Mouse (Mus musculus): Measurements from ENCODE around the gene Bclaf3. TPM values are rescaled to one million over a fixed set of nuclear protein-coding genes. Genes with fewer than 3 reads are reported as not detected.
"Not testable (repeated sequence)": the region's sequence is repeated elsewhere in the genome, so short reads cannot be mapped to it uniquely, and the experiment has no call there.

The Bclaf3 gene
- polyA plus RNA-seq, 1 experiment from 2014 or later = 25.8 TPM

- H3K9ac ChIP-seq = peak overlapping the region; percentile 62
- H3K36me3 ChIP-seq = no peaks in the 10 kb centered on the region
- peak; percentile 91 for ATAC-seq (ENCODE audit: insufficient number of reproducible peaks, insufficient read depth, low FRiP score, low TSS enrichment)
- H3K4me3 ChIP-seq = peak overlapping the region; percentile 61
- no peaks in the 10 kb centered on the region for H3K4me1 ChIP-seq
- peak overlapping the region; percentile 50 for H3K4me2 ChIP-seq (replicated peaks)
- H3K9me3 ChIP-seq = no peaks in the 10 kb centered on the region
- peaks cover 2% of the 10 kb centered on the region; the same call in 1 of the 2 replicates for H3K27me3 ChIP-seq
- peak overlapping the region; percentile 82 for H3K27ac ChIP-seq
- 26% methylated on average over 34 of the region's 38 CpGs for WGBS
These were observed 5.9 kb downstream of the Bclaf3 start for GRCm38 (mm10) chrX:159532427-159532810.

- H3K27me3 ChIP-seq = peaks cover 2% of the 10 kb centered on the region; the same call in 1 of the 2 replicates
- no peaks in the 10 kb centered on the region for H3K9me3 ChIP-seq
- peak overlapping the region; percentile 50 for H3K4me2 ChIP-seq (replicated peaks)
- no peaks in the 10 kb centered on the region for H3K36me3 ChIP-seq
- no peaks in the 10 kb centered on the region for H3K4me1 ChIP-seq
- peak overlapping the region; percentile 82 for H3K27ac ChIP-seq
- H3K4me3 ChIP-seq = peak overlapping the region; percentile 61
- peak; percentile 70 for ATAC-seq (ENCODE audit: insufficient number of reproducible peaks, insufficient read depth, low FRiP score, low TSS enrichment)
- WGBS = 20% methylated on average over 40 of the region's 56 CpGs
- H3K9ac ChIP-seq = peak overlapping the region; percentile 62
These were observed 6.4 kb downstream of the Bclaf3 start for GRCm38 (mm10) chrX:159532811-159533462.

- Histone ChIP-seq H3K36me3 (no peaks in the 10 kb centered on the region), H3K27ac (no peak overlapping the region), H3K9me3 (no peaks in the 10 kb centered on the region), H3K4me3 (no peak overlapping the region), H3K4me1 (no peaks in the 10 kb centered on the region), H3K27me3 (peaks cover 3% of the 10 kb centered on the region; the same call in 1 of the 2 replicates), H3K9ac (no peak overlapping the region), H3K4me2 (replicated peaks) (no peak overlapping the region)
- 88% methylated on average over 18 of the region's 18 CpGs for WGBS
- no peak for ATAC-seq (ENCODE audit: insufficient number of reproducible peaks, insufficient read depth, low FRiP score, low TSS enrichment)
These were observed 15.4 kb downstream of the Bclaf3 start for GRCm38 (mm10) chrX:159541936-159542335.

GRCm38 (mm10) chrX:159547093-159547492 is 20.6 kb downstream of the Bclaf3 start:
- 92% methylated on average over 5 of the region's 5 CpGs for WGBS

GRCm38 (mm10) chrX:159584738-159585137 is 58.2 kb downstream of the Bclaf3 start:
- H3K4me2 ChIP-seq (replicated peaks); H3K27ac ChIP-seq; H3K9ac ChIP-seq; H3K9me3 ChIP-seq; H3K4me1 ChIP-seq; H3K27me3 ChIP-seq; H3K4me3 ChIP-seq; ATAC-seq (ENCODE audit: insufficient number of reproducible peaks, insufficient read depth, low FRiP score, low TSS enrichment); H3K36me3 ChIP-seq: not testable (repeated sequence)
- WGBS = 43% methylated on average over 7 of the region's 7 CpGs

More at GRCm38 (mm10) chrX:159547093-159547492, 20.6 kb downstream of the Bclaf3 start:
- H3K9ac ChIP-seq = no peak overlapping the region
- H3K9me3 ChIP-seq = no peaks in the 10 kb centered on the region
- no peak overlapping the region for H3K4me2 ChIP-seq (replicated peaks)
- no peaks in the 10 kb centered on the region for H3K4me1 ChIP-seq
- no peaks in the 10 kb centered on the region; the same call in 1 of the 2 replicates for H3K27me3 ChIP-seq
- no peaks in the 10 kb centered on the region for H3K36me3 ChIP-seq
- H3K4me3 ChIP-seq = no peak overlapping the region
- no peak for ATAC-seq (ENCODE audit: insufficient number of reproducible peaks, insufficient read depth, low FRiP score, low TSS enrichment)
- no peak overlapping the region for H3K27ac ChIP-seq

GRCm38 (mm10) chrX:159591633-159592032 is 65.1 kb downstream of the Bclaf3 start:
- Histone ChIP-seq H3K9me3 (no peaks in the 10 kb centered on the region), H3K4me2 (replicated peaks) (no peak overlapping the region), H3K4me3 (no peak overlapping the region), H3K4me1 (no peaks in the 10 kb centered on the region), H3K9ac (no peak overlapping the region), H3K27me3 (no peaks in the 10 kb centered on the region), H3K36me3 (no peaks in the 10 kb centered on the region; the same call in 1 of the 2 replicates), H3K27ac (no peak overlapping the region)
- no peak for ATAC-seq (ENCODE audit: insufficient number of reproducible peaks, insufficient read depth, low FRiP score, low TSS enrichment)
- 67% methylated on average over 1 of the region's 1 CpGs for WGBS

GRCm38 (mm10) chrX:159597502-159597901 is 71.0 kb downstream of the Bclaf3 start:
- no peak for ATAC-seq (ENCODE audit: insufficient number of reproducible peaks, insufficient read depth, low FRiP score, low TSS enrichment)
- H3K36me3 ChIP-seq = no peaks in the 10 kb centered on the region
- H3K9ac ChIP-seq = no peak overlapping the region
- no peaks in the 10 kb centered on the region for H3K9me3 ChIP-seq
- no peak overlapping the region for H3K4me2 ChIP-seq (replicated peaks)
- H3K27me3 ChIP-seq = peaks cover 3% of the 10 kb centered on the region; the same call in 1 of the 2 replicates
- no peak overlapping the region for H3K27ac ChIP-seq
- no peaks in the 10 kb centered on the region for H3K4me1 ChIP-seq
- 85% methylated on average over 1 of the region's 1 CpGs for WGBS
- H3K4me3 ChIP-seq = no peak overlapping the region

- Histone ChIP-seq H3K27ac (no peak overlapping the region), H3K9ac (no peak overlapping the region), H3K27me3 (peaks cover 3% of the 10 kb centered on the region; the same call in 1 of the 2 replicates), H3K4me3 (no peak overlapping the region), H3K4me2 (replicated peaks) (no peak overlapping the region), H3K36me3 (no peaks in the 10 kb centered on the region), H3K4me1 (no peaks in the 10 kb centered on the region), H3K9me3 (no peaks in the 10 kb centered on the region)
- 71% methylated on average over 2 of the region's 2 CpGs for WGBS
- ATAC-seq (ENCODE audit: insufficient number of reproducible peaks, insufficient read depth, low FRiP score, low TSS enrichment) = no peak
These were observed 78.3 kb downstream of the Bclaf3 start for GRCm38 (mm10) chrX:159604832-159605231.

GRCm38 (mm10) chrX:159606936-159607335 is 80.4 kb downstream of the Bclaf3 start:
- Histone ChIP-seq H3K36me3 (no peaks in the 10 kb centered on the region), H3K27ac (no peak overlapping the region), H3K9ac (no peak overlapping the region), H3K27me3 (peaks cover 2% of the 10 kb centered on the region; the same call in 1 of the 2 replicates), H3K4me2 (replicated peaks) (no peak overlapping the region), H3K4me3 (no peak overlapping the region), H3K4me1 (no peaks in the 10 kb centered on the region), H3K9me3 (no peaks in the 10 kb centered on the region)
- no peak for ATAC-seq (ENCODE audit: insufficient number of reproducible peaks, insufficient read depth, low FRiP score, low TSS enrichment)
- 50% methylated on average over 6 of the region's 6 CpGs for WGBS

- peak; percentile 41; the same call in 1 of the 2 replicates for ATAC-seq (ENCODE audit: insufficient number of reproducible peaks, insufficient read depth, low FRiP score, low TSS enrichment)
- Histone ChIP-seq H3K27me3 (no peaks in the 10 kb centered on the region), H3K27ac (no peak overlapping the region), H3K9ac (no peak overlapping the region), H3K9me3 (no peaks in the 10 kb centered on the region), H3K4me2 (replicated peaks) (peak overlapping the region; percentile 61), H3K4me1 (no peaks in the 10 kb centered on the region), H3K4me3 (peak overlapping the region; percentile 57), H3K36me3 (no peaks in the 10 kb centered on the region)
- 29% methylated on average over 12 of the region's 12 CpGs for WGBS
These were observed 99.9 kb downstream of the Bclaf3 start for GRCm38 (mm10) chrX:159626208-159626906.

- no peaks in the 10 kb centered on the region for H3K4me1 ChIP-seq
- no peaks in the 10 kb centered on the region for H3K27me3 ChIP-seq
- H3K9me3 ChIP-seq = no peaks in the 10 kb centered on the region
- peak within 1 kb of the TSS; percentile 62 for H3K4me2 ChIP-seq (replicated peaks)
- H3K27ac ChIP-seq = peak within 1 kb of the TSS; percentile 63; the same call in 1 of the 2 replicates
- 17% methylated on average over 47 of the region's 60 CpGs for WGBS
- peak; percentile 89 for ATAC-seq (ENCODE audit: insufficient number of reproducible peaks, insufficient read depth, low FRiP score, low TSS enrichment)
- H3K9ac ChIP-seq = peak within 1 kb of the TSS; percentile 57
- H3K4me3 ChIP-seq = peak within 1 kb of the TSS; percentile 57
- no peaks in the 10 kb centered on the region for H3K36me3 ChIP-seq
These were observed 100.6 kb downstream of the Bclaf3 start, which contains the start of gene Sh3kbp1 for GRCm38 (mm10) chrX:159626907-159627587. Gene Sh3kbp1 (plus strand): TSS chrX:159627272.

All from embryonic facial prominence, embryonic 12.5 days (tissue).